Mouse (Mus musculus) intestine, embryonic 15.5 days (tissue): ENCODE measurements around the gene Nfe2l3. TPM values are rescaled to one million over a fixed set of nuclear protein-coding genes. Genes with fewer than 3 reads are reported as not detected.

Source experiments
- ATAC-seq: fragments of 200-750 bp; cut with Nextera tagmentation; 2 replicates; pipeline ENCODE4 v1.8.0; 2017; ENCODE audit warnings: moderate TSS enrichment, moderate library complexity
- H3K27ac ChIP-seq: fragments of 300-500 bp; sonication (generic); 2 replicates; pipeline ENCODE4 v1.5.1; 2015; ENCODE audit warnings: mild to moderate bottlenecking, inconsistent platforms
- H3K27me3 ChIP-seq: fragments of 300-500 bp; sonication (generic); replicated peaks from 2 replicates; pipeline ENCODE4 v1.6.1; 2015; ENCODE audit warnings: inconsistent platforms
- H3K36me3 ChIP-seq: fragments of 300-500 bp; sonication (generic); 2 replicates; pipeline ENCODE4 v1.6.1; 2015; ENCODE audit warnings: inconsistent platforms
- H3K4me1 ChIP-seq: fragments of 300-500 bp; sonication (generic); replicated peaks from 2 replicates; pipeline ENCODE4 v1.6.1; 2015; ENCODE audit warnings: inconsistent platforms
- H3K4me2 ChIP-seq: fragments of 300-500 bp; sonication (generic); replicated peaks from 2 replicates; pipeline ENCODE4 v1.6.1; 2015; ENCODE audit warnings: mild to moderate bottlenecking, inconsistent platforms
- H3K4me3 ChIP-seq: fragments of 300-500 bp; sonication (generic); replicated peaks from 2 replicates; pipeline ENCODE4 v1.5.1; 2015; ENCODE audit warnings: inconsistent platforms
- H3K9ac ChIP-seq: fragments of 300-500 bp; sonication (generic); 2 replicates; pipeline ENCODE4 v1.6.1; 2015; ENCODE audit warnings: inconsistent platforms
- H3K9me3 ChIP-seq: fragments of 300-500 bp; sonication (generic); 2 replicates; pipeline ENCODE4 v1.6.1; 2016; ENCODE audit warnings: inconsistent platforms
- WGBS: fragments of 180-500 bp; shearing (Covaris S2); methylation state at CpG from one replicate; pipeline ENCODE4 v1.1.7; 2015; 5-methylcytosine and 5-hydroxymethylcytosine counted together
- polyA plus RNA-seq: library from polyadenylated mRNA; unstranded; fragments of >200 nt; fragmentation: Nextera tagmentation; extraction: Ambion mirVana; gene quantifications from 2 replicates; pipeline ENCODE4 v1.2.1, GENCODE M21; 2015

Gene Nfe2l3
- polyA plus RNA-seq, 1 experiment from 2014 or later, result 1.9 TPM

GRCm38 (mm10) chr6:51404502-51404901, 28.0 kb upstream of the Nfe2l3 start:
- Histone ChIP-seq H3K4me1 (peaks cover 6% of the 10 kb centered on the region; the same call in 1 of the 2 replicates), H3K4me3 (no peak overlapping the region), H3K9ac (no peak overlapping the region), H3K27me3 (no peaks in the 10 kb centered on the region), H3K9me3 (no peaks in the 10 kb centered on the region), H3K4me2 (no peak overlapping the region), H3K36me3 (no peaks in the 10 kb centered on the region), H3K27ac (no peak overlapping the region)
- WGBS, result 71% methylated on average over 4 of the region's 4 CpGs
- no peak for ATAC-seq

GRCm38 (mm10) chr6:51416433-51416832, 16.0 kb upstream of the Nfe2l3 start:
- H3K36me3 ChIP-seq, result no peaks in the 10 kb centered on the region
- no peaks in the 10 kb centered on the region for H3K27me3 ChIP-seq
- no peak overlapping the region for H3K4me3 ChIP-seq
- H3K4me1 ChIP-seq, result no peaks in the 10 kb centered on the region
- H3K9me3 ChIP-seq, result no peaks in the 10 kb centered on the region
- H3K4me2 ChIP-seq, result no peak overlapping the region
- WGBS, result 56% methylated on average over 1 of the region's 1 CpGs
- H3K9ac ChIP-seq, result no peak overlapping the region
- no peak for ATAC-seq
- no peak overlapping the region for H3K27ac ChIP-seq

GRCm38 (mm10) chr6:51417306-51417936, 15.0 kb upstream of the Nfe2l3 start:
- ATAC-seq, result no peak
- no peaks in the 10 kb centered on the region for H3K27me3 ChIP-seq
- no peaks in the 10 kb centered on the region for H3K9me3 ChIP-seq
- no peak overlapping the region for H3K4me3 ChIP-seq
- H3K9ac ChIP-seq, result no peak overlapping the region
- no peaks in the 10 kb centered on the region for H3K4me1 ChIP-seq
- 84% methylated on average over 4 of the region's 4 CpGs for WGBS
- H3K4me2 ChIP-seq, result no peak overlapping the region
- H3K27ac ChIP-seq, result no peak overlapping the region
- no peaks in the 10 kb centered on the region for H3K36me3 ChIP-seq

- Histone ChIP-seq H3K27ac (no peak overlapping the region), H3K4me2 (no peak overlapping the region), H3K27me3 (no peaks in the 10 kb centered on the region), H3K9me3 (no peaks in the 10 kb centered on the region), H3K36me3 (no peaks in the 10 kb centered on the region), H3K4me1 (no peaks in the 10 kb centered on the region), H3K4me3 (no peak overlapping the region), H3K9ac (no peak overlapping the region)
- no peak for ATAC-seq
- 53% methylated on average over 11 of the region's 11 CpGs for whole genome bisulfite sequencing
Measured at GRCm38 (mm10) chr6:51423466-51424122, 8.9 kb upstream of the Nfe2l3 start.

GRCm38 (mm10) chr6:51424537-51424936, 7.9 kb upstream of the Nfe2l3 start:
- ATAC-seq, result no peak
- Histone ChIP-seq H3K4me3 (no peak overlapping the region), H3K4me1 (no peaks in the 10 kb centered on the region), H3K9me3 (no peaks in the 10 kb centered on the region), H3K27me3 (no peaks in the 10 kb centered on the region), H3K9ac (no peak overlapping the region), H3K27ac (no peak overlapping the region), H3K4me2 (no peak overlapping the region), H3K36me3 (no peaks in the 10 kb centered on the region)
- 85% methylated on average over 2 of the region's 2 CpGs for WGBS

- Histone ChIP-seq H3K9ac (no peak overlapping the region), H3K4me3 (no peak overlapping the region), H3K9me3 (no peaks in the 10 kb centered on the region), H3K27me3 (peaks cover 25% of the 10 kb centered on the region), H3K36me3 (no peaks in the 10 kb centered on the region), H3K27ac (no peak overlapping the region), H3K4me1 (peaks cover 8% of the 10 kb centered on the region), H3K4me2 (0 out of 2 replicates have a peak overlapping the region, but pooled peaks have one; percentile 97)
- WGBS, result 34% methylated on average over 7 of the region's 7 CpGs
- ATAC-seq, result no peak
Measured at GRCm38 (mm10) chr6:51434270-51434669, 1.8 kb downstream of the Nfe2l3 start.

GRCm38 (mm10) chr6:51437665-51438064, 5.2 kb downstream of the Nfe2l3 start:
- H3K4me2 ChIP-seq, result no peak overlapping the region
- no peak for ATAC-seq
- peaks cover 7% of the 10 kb centered on the region for H3K4me1 ChIP-seq
- H3K36me3 ChIP-seq, result no peaks in the 10 kb centered on the region
- WGBS, result 61% methylated on average over 4 of the region's 4 CpGs
- H3K27me3 ChIP-seq, result peaks cover 18% of the 10 kb centered on the region
- H3K4me3 ChIP-seq, result no peak overlapping the region
- no peak overlapping the region for H3K9ac ChIP-seq
- no peak overlapping the region for H3K27ac ChIP-seq
- no peaks in the 10 kb centered on the region for H3K9me3 ChIP-seq

GRCm38 (mm10) chr6:51438826-51439330, 6.4 kb downstream of the Nfe2l3 start:
- H3K4me1 ChIP-seq, result no peaks in the 10 kb centered on the region
- H3K36me3 ChIP-seq, result no peaks in the 10 kb centered on the region
- no peak overlapping the region for H3K4me2 ChIP-seq
- no peak overlapping the region for H3K4me3 ChIP-seq
- H3K9ac ChIP-seq, result no peak overlapping the region
- peaks cover 6% of the 10 kb centered on the region; the same call in 1 of the 2 replicates for H3K27me3 ChIP-seq
- no peak overlapping the region for H3K27ac ChIP-seq
- ATAC-seq, result no peak
- WGBS, result 86% methylated on average over 9 of the region's 9 CpGs
- no peaks in the 10 kb centered on the region for H3K9me3 ChIP-seq

GRCm38 (mm10) chr6:51442191-51442835, 9.8 kb downstream of the Nfe2l3 start:
- H3K9me3 ChIP-seq, result no peaks in the 10 kb centered on the region
- no peak overlapping the region for H3K4me3 ChIP-seq
- H3K9ac ChIP-seq, result no peak overlapping the region
- ATAC-seq, result no peak
- no peaks in the 10 kb centered on the region for H3K4me1 ChIP-seq
- H3K36me3 ChIP-seq, result no peaks in the 10 kb centered on the region
- H3K27me3 ChIP-seq, result no peaks in the 10 kb centered on the region
- 47% methylated on average over 9 of the region's 9 CpGs for WGBS
- no peak overlapping the region for H3K27ac ChIP-seq
- H3K4me2 ChIP-seq, result no peak overlapping the region

GRCm38 (mm10) chr6:51452927-51453503, 20.5 kb downstream of the Nfe2l3 start:
- Histone ChIP-seq H3K27me3 (no peaks in the 10 kb centered on the region), H3K36me3 (no peaks in the 10 kb centered on the region), H3K9me3 (no peaks in the 10 kb centered on the region), H3K27ac (no peak overlapping the region), H3K4me2 (no peak overlapping the region), H3K9ac (no peak overlapping the region), H3K4me1 (no peaks in the 10 kb centered on the region), H3K4me3 (no peak overlapping the region)
- WGBS, result 43% methylated on average over 7 of the region's 7 CpGs
- ATAC-seq, result no peak

GRCm38 (mm10) chr6:51454949-51455348, 22.5 kb downstream of the Nfe2l3 start:
- Histone ChIP-seq H3K9me3 (no peaks in the 10 kb centered on the region), H3K4me1 (no peaks in the 10 kb centered on the region), H3K36me3 (0 out of 2 replicates have a peak, but pooled peaks cover 7% of the 10 kb centered on the region), H3K9ac (no peak overlapping the region), H3K4me3 (no peak overlapping the region), H3K27me3 (no peaks in the 10 kb centered on the region), H3K27ac (no peak overlapping the region), H3K4me2 (no peak overlapping the region)
- WGBS, result 42% methylated on average over 3 of the region's 3 CpGs
- no peak for ATAC-seq

GRCm38 (mm10) chr6:51456198-51456597, 23.7 kb downstream of the Nfe2l3 start:
- Histone ChIP-seq H3K27ac (no peak overlapping the region), H3K9ac (no peak overlapping the region), H3K9me3 (no peaks in the 10 kb centered on the region), H3K36me3 (0 out of 2 replicates have a peak, but pooled peaks cover 7% of the 10 kb centered on the region), H3K4me1 (no peaks in the 10 kb centered on the region), H3K27me3 (no peaks in the 10 kb centered on the region), H3K4me3 (no peak overlapping the region), H3K4me2 (no peak overlapping the region)
- 76% methylated on average over 1 of the region's 1 CpGs for WGBS
- ATAC-seq, result no peak
